Mouse (Mus musculus): ENCODE results near the gene Fkrp. TPM values are rescaled to one million over a fixed set of nuclear protein-coding genes. Genes with fewer than 3 reads are reported as not detected.

Fkrp gene
- polyA plus RNA-seq, 1 experiment from 2014 or later = 37.8 TPM

GRCm38 (mm10) chr7:16826571-16826970, 10.0 kb upstream of the Fkrp start:
- 59% methylated on average over 5 of the region's 5 CpGs for WGBS
- Histone ChIP-seq H3K36me3 (peaks cover 87% of the 10 kb centered on the region), H3K4me2 (no peak overlapping the region), H3K9ac (0 out of 2 replicates have a peak overlapping the region, but pooled peaks have one; percentile 20), H3K4me3 (no peak overlapping the region), H3K27ac (ENCODE audit: poor library complexity, severe bottlenecking) (no peak overlapping the region), H3K9me3 (replicated peaks) (no peaks in the 10 kb centered on the region), H3K27me3 (replicated peaks) (no peaks in the 10 kb centered on the region), H3K4me1 (replicated peaks) (peaks cover 42% of the 10 kb centered on the region)
- ATAC-seq (ENCODE audit: insufficient number of reproducible peaks, low FRiP score) = no peak

DNA sequence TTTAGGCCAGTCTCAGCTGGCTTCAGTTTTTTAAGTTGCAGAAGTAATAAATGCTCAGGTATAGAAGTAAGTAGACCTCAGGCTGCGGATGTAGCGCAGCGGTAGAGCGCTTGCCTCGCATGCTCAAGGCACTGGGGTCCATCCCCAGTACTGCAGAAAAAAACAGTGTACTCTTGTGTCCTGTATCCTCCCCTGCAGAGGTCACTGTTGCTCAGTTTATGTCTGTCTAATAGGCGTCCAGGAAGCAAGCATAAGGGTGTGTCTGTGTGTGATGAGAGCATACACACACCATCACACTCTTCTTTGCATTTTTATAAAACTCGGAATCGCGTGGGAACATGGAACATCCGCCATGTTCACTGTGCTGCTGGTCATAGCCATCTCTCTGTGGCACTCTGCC, 9.3 kb upstream of the Fkrp start:
- Histone ChIP-seq H3K36me3 (peaks cover 79% of the 10 kb centered on the region), H3K27ac (ENCODE audit: poor library complexity, severe bottlenecking) (no peak overlapping the region), H3K4me2 (no peak overlapping the region), H3K9ac (peak overlapping the region; percentile 20; the same call in 1 of the 2 replicates), H3K4me1 (replicated peaks) (peaks cover 50% of the 10 kb centered on the region), H3K27me3 (replicated peaks) (no peaks in the 10 kb centered on the region), H3K9me3 (replicated peaks) (no peaks in the 10 kb centered on the region), H3K4me3 (no peak overlapping the region)
- ATAC-seq (ENCODE audit: insufficient number of reproducible peaks, low FRiP score) = no peak
- WGBS = 81% methylated on average over 10 of the region's 10 CpGs

DNA sequence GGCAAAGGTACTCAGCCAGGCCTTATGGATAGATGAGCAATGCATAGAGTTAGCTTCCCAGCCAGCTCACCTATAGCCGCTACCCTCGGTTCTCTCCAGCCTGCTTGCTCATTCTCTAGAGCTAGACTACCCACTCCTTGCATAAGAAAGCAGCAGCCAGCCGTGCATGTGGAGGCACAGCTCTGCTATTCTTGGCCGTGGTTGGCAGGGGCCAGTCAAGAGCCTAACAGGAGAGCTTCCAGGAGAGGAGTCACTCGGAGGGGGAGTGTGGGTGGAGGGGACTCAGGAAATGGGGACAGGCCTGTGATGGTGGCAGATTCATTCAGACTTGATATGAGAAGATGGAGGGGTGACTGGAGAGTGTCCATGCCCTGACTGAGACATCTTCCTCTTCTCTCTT, 7.2 kb upstream of the Fkrp start:
- Histone ChIP-seq H3K9me3 (replicated peaks) (no peaks in the 10 kb centered on the region), H3K27me3 (replicated peaks) (no peaks in the 10 kb centered on the region), H3K27ac (ENCODE audit: poor library complexity, severe bottlenecking) (no peak overlapping the region), H3K4me3 (no peak overlapping the region), H3K9ac (no peak overlapping the region), H3K36me3 (peaks cover 58% of the 10 kb centered on the region), H3K4me1 (replicated peaks) (peaks cover 70% of the 10 kb centered on the region), H3K4me2 (no peak overlapping the region)
- 46% methylated on average over 5 of the region's 5 CpGs for WGBS
- no peak for ATAC-seq (ENCODE audit: insufficient number of reproducible peaks, low FRiP score)

DNA sequence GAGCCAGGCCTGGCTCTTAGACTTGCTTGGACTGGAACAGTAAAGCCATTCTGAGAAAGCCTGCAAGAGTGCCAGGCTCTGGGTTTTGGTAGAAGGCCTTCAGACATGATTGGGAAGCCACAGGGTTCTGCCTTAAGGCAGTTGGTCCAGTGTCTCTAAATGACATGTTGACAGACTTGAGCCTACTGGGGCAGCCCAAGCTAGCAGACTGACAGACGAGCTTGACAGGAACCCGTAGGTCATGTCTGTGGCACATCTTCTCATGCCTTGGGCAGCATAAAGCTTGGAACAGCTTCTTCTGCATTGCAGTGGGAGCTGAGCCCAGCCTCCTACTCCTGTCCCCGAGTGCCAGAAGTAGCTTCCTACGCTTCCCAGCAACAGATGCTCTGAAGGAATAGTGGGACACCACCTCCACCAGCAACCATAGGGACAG, 5.2 kb upstream of the Fkrp start:
- Histone ChIP-seq H3K36me3 (peaks cover 38% of the 10 kb centered on the region), H3K27ac (ENCODE audit: poor library complexity, severe bottlenecking) (0 out of 2 replicates have a peak overlapping the region, but pooled peaks have one; percentile 0), H3K9me3 (replicated peaks) (no peaks in the 10 kb centered on the region), H3K4me1 (replicated peaks) (peaks cover 84% of the 10 kb centered on the region), H3K9ac (no peak overlapping the region), H3K4me3 (no peak overlapping the region), H3K4me2 (no peak overlapping the region), H3K27me3 (replicated peaks) (no peaks in the 10 kb centered on the region)
- 76% methylated on average over 4 of the region's 4 CpGs for WGBS
- ATAC-seq (ENCODE audit: insufficient number of reproducible peaks, low FRiP score) = no peak

- no peak for ATAC-seq (ENCODE audit: insufficient number of reproducible peaks, low FRiP score)
- no peaks in the 10 kb centered on the region for H3K27me3 ChIP-seq (replicated peaks)
- H3K4me3 ChIP-seq = no peak overlapping the region
- peaks cover 78% of the 10 kb centered on the region for H3K4me1 ChIP-seq (replicated peaks)
- H3K9me3 ChIP-seq (replicated peaks) = no peaks in the 10 kb centered on the region
- H3K9ac ChIP-seq = no peak overlapping the region
- H3K4me2 ChIP-seq = 0 out of 2 replicates have a peak overlapping the region, but pooled peaks have one; percentile 0
- peaks cover 32% of the 10 kb centered on the region for H3K36me3 ChIP-seq
- WGBS = 35% methylated on average over 3 of the region's 3 CpGs
- peak overlapping the region; percentile 21; the same call in 1 of the 2 replicates for H3K27ac ChIP-seq (ENCODE audit: poor library complexity, severe bottlenecking)
Observed at GRCm38 (mm10) chr7:16821091-16821490, 4.6 kb upstream of the Fkrp start.

DNA sequence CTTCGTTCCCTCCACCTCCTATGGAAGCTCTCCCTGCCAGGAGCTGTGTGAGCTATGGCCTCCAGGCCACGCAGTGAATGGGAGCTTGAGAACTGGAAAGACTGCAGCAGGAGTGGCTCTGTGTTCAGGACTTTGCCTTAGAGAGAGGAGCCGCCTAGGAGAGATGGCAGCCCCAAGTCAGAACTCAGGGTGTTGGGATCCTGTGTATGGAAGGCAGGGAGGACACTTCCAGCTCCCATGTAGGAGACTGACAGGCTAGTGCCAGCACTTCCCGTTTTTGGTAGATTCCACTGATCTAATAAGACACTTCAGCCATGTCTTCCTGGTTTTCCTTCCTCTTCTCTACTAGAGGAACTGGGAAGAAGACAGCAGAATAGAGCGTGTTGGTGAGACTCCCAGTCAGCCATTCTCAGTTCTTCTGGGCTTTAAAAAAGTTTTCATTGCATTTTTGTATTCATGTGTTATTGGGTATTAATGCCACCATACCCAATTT, 3.8 kb upstream of the Fkrp start:
- H3K36me3 ChIP-seq = peaks cover 25% of the 10 kb centered on the region
- no peaks in the 10 kb centered on the region for H3K27me3 ChIP-seq (replicated peaks)
- 0 out of 2 replicates have a peak overlapping the region, but pooled peaks have one; percentile 46 for H3K9ac ChIP-seq
- no peaks in the 10 kb centered on the region for H3K9me3 ChIP-seq (replicated peaks)
- H3K4me1 ChIP-seq (replicated peaks) = peaks cover 77% of the 10 kb centered on the region
- no peak overlapping the region for H3K27ac ChIP-seq (ENCODE audit: poor library complexity, severe bottlenecking)
- no peak overlapping the region for H3K4me3 ChIP-seq
- H3K4me2 ChIP-seq = no peak overlapping the region
- WGBS = 60% methylated on average over 5 of the region's 5 CpGs
- no peak for ATAC-seq (ENCODE audit: insufficient number of reproducible peaks, low FRiP score)

DNA sequence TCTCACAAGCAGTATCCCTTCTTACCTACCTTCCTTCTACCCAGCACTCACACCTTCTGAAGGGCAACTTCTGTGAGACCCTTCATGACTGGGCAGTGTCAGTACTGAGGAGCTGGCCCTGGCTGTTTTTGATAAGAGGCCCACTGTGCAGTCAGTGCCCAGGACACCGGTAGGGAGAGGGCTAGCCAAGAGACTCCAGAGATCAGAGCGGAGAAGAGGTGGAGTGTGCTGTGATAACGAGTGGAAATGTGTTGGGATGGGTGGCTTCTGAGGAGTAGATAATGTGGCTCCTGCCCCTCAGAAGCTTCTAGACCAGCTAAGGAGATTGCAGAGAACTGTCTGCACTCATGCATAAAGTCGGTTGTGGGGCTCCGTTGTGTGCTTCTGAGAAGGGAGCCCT, 3.3 kb upstream of the Fkrp start:
- Histone ChIP-seq H3K36me3 (peaks cover 21% of the 10 kb centered on the region), H3K4me1 (replicated peaks) (peaks cover 78% of the 10 kb centered on the region), H3K4me3 (no peak overlapping the region), H3K4me2 (no peak overlapping the region), H3K27me3 (replicated peaks) (no peaks in the 10 kb centered on the region), H3K9me3 (replicated peaks) (no peaks in the 10 kb centered on the region), H3K27ac (ENCODE audit: poor library complexity, severe bottlenecking) (no peak overlapping the region), H3K9ac (no peak overlapping the region)
- WGBS = 29% methylated on average over 5 of the region's 5 CpGs
- ATAC-seq (ENCODE audit: insufficient number of reproducible peaks, low FRiP score) = no peak

- whole genome bisulfite sequencing = 66% methylated on average over 3 of the region's 3 CpGs
- Histone ChIP-seq H3K36me3 (peaks cover 27% of the 10 kb centered on the region), H3K9me3 (replicated peaks) (no peaks in the 10 kb centered on the region), H3K4me3 (peak overlapping the region; percentile 77), H3K27me3 (replicated peaks) (0 out of 2 replicates have a peak, but pooled peaks cover 6% of the 10 kb centered on the region), H3K27ac (ENCODE audit: poor library complexity, severe bottlenecking) (no peak overlapping the region), H3K4me2 (peak overlapping the region; percentile 96), H3K4me1 (replicated peaks) (peaks cover 62% of the 10 kb centered on the region), H3K9ac (peak overlapping the region; percentile 96)
- ATAC-seq (ENCODE audit: insufficient number of reproducible peaks, low FRiP score) = no peak
Observed at GRCm38 (mm10) chr7:16817693-16818092, 1.2 kb upstream of the Fkrp start.

- peak; percentile 81 for ATAC-seq (ENCODE audit: insufficient number of reproducible peaks, low FRiP score)
- Histone ChIP-seq H3K27ac (ENCODE audit: poor library complexity, severe bottlenecking) (peak overlapping the region; percentile 86), H3K9ac (peak overlapping the region; percentile 96), H3K4me2 (peak overlapping the region; percentile 96), H3K9me3 (replicated peaks) (no peaks in the 10 kb centered on the region), H3K4me1 (replicated peaks) (peaks cover 56% of the 10 kb centered on the region), H3K36me3 (peaks cover 24% of the 10 kb centered on the region), H3K4me3 (peak overlapping the region; percentile 77), H3K27me3 (replicated peaks) (peaks cover 22% of the 10 kb centered on the region)
- 1% methylated on average over 34 of the region's 55 CpGs for WGBS
Observed at GRCm38 (mm10) chr7:16816078-16816474, 456 bp downstream of the Fkrp start.

- peaks cover 28% of the 10 kb centered on the region for H3K27me3 ChIP-seq (replicated peaks)
- no peak for ATAC-seq (ENCODE audit: insufficient number of reproducible peaks, low FRiP score)
- peaks cover 56% of the 10 kb centered on the region for H3K4me1 ChIP-seq (replicated peaks)
- H3K9ac ChIP-seq = peak within 1 kb of the TSS; percentile 96
- H3K36me3 ChIP-seq = peaks cover 28% of the 10 kb centered on the region
- peak within 1 kb of the TSS; percentile 96 for H3K4me2 ChIP-seq
- H3K27ac ChIP-seq (ENCODE audit: poor library complexity, severe bottlenecking) = peak within 1 kb of the TSS; percentile 86
- H3K4me3 ChIP-seq = peak within 1 kb of the TSS; percentile 77
- H3K9me3 ChIP-seq (replicated peaks) = no peaks in the 10 kb centered on the region
- 6% methylated on average over 1 of the region's 1 CpGs for WGBS
Observed at GRCm38 (mm10) chr7:16815351-16815941, 1.1 kb downstream of the Fkrp start, which contains the start of gene Strn4. Gene Strn4, plus strand, starts transcription at chr7:16815889.

GRCm38 (mm10) chr7:16812505-16812904, 4.0 kb downstream of the Fkrp start:
- Histone ChIP-seq H3K36me3 (peaks cover 50% of the 10 kb centered on the region), H3K9me3 (replicated peaks) (no peaks in the 10 kb centered on the region), H3K27me3 (replicated peaks) (peaks cover 32% of the 10 kb centered on the region), H3K4me3 (no peak overlapping the region), H3K27ac (ENCODE audit: poor library complexity, severe bottlenecking) (no peak overlapping the region), H3K4me2 (no peak overlapping the region), H3K9ac (no peak overlapping the region), H3K4me1 (replicated peaks) (peaks cover 28% of the 10 kb centered on the region)
- whole genome bisulfite sequencing = 80% methylated on average over 2 of the region's 2 CpGs
- no peak for ATAC-seq (ENCODE audit: insufficient number of reproducible peaks, low FRiP score)

Measured in heart, embryonic 12.5 days (tissue).